Mouse (Mus musculus) erythroblast, embryonic 14.5 days (primary cell): Measurements from ENCODE around the gene Nup153.

Source experiments
- GATA1 ChIP-seq: IDR thresholded peaks from 2 replicates; pipeline ENCODE4 v1.6.1; 2012; ENCODE audit warnings: low read length, inconsistent platforms, mixed read lengths
- TAL1 ChIP-seq: IDR thresholded peaks from 3 replicates; pipeline ENCODE4 v1.6.1; 2012; ENCODE audit warnings: low read length, inconsistent platforms, mixed read lengths

DNA sequence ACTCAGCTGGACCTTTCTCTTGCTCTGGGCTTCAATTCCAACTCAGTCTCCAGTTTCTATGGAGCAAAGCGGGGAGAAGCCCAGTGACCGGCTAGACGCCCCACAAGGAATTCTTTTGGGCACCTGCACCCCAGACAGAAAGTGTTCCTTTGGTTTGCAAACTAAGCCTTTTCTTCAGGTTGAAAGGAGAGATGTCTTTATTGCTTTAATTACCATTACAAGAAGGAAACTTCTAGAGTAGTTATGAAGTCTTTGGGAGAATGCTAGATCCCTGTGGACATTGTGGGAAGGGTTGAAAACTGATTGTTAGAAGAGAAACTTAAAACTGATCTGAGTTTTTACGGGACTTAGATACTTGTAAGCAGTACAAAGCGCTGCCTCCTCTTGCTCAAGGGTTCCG, 82.3 kb downstream of the Nup153 start:
- TF ChIP-seq GATA1 (no peak), TAL1 (no peak)
